Mouse (Mus musculus) 416B (cell line): ENCODE data around the gene Arf6.

Experiments
- DNase-seq: peaks from one replicate; pipeline ENCODE4 v3.0.0; 2011; ENCODE audit warnings: low read depth

Arf6 gene

DNA sequence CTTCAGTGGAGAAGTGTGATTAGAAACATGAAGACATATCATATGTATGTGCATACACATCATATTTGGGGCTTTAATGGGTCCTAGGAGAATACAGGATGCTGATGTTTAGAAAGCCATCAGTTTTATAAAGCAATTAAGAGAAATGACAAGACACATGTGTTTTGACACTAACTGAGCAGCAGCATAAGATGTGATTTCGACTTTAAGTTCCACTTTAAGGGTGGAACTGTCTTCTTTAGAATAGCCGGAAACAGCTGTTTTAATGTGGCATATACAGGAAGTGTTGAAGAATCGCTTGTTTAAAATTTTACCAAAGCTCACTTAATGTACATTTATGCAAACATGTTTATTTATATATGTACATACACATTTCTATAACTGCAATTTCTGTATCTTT lies 41.4 kb downstream of the Arf6 start:
- peak; percentile 51 for DNase-seq

DNA sequence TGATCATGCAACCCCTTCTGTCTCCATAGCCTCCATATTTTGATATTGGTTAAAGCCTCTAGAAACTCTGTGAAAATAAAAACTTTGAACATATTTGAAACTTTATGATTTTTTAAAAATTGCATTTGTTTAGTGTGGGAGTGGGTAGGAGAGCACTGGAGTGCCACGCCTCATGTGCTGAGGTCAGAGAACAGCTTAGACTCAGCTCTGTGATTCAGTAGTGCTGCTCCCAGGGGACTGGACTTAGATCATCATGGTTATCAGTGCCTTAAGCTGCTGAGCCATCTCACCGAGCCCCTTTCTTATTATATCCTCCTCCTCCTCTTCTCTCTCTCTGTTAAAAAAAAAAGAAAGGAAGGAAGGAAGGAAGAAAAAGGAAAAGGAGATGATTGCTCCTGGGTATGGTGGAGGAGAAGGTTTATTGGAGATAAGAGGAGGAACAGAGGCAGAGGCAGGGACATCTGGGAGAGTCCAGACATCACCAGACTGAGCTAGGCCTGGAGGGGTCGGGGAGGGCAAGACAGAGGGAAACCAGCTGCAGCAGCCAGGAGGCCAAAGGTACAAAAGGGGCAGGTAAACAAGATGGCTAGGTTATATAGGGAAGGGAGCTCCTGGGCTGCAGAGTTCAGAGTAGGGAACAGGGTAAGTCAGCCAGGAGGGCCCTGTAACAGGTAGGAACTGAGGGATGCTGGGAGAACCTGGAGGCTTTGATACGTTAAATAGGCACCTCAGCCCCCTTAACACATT lies 43.0 kb downstream of the Arf6 start:
- no peak for DNase-seq

DNA sequence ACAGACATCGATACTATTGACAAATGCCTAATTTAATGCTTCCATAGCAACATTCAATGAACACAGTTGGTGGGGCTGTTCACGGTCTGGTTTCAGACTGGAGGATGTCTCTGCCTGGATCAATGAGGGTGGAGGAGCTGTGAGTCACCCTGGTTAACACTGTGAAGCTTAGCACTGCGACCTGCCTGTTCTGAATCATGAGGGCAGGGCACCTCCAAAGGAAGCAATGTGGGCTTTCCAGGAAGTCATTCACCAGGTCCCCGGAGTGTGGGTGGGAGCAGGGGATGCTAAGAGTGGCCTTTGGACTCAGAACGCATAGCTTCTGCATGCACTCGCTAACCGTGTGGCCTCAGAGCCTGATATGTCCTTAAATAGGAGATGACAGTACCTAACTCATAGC lies 44.8 kb downstream of the Arf6 start:
- DNase-seq: peak; percentile 86

DNA sequence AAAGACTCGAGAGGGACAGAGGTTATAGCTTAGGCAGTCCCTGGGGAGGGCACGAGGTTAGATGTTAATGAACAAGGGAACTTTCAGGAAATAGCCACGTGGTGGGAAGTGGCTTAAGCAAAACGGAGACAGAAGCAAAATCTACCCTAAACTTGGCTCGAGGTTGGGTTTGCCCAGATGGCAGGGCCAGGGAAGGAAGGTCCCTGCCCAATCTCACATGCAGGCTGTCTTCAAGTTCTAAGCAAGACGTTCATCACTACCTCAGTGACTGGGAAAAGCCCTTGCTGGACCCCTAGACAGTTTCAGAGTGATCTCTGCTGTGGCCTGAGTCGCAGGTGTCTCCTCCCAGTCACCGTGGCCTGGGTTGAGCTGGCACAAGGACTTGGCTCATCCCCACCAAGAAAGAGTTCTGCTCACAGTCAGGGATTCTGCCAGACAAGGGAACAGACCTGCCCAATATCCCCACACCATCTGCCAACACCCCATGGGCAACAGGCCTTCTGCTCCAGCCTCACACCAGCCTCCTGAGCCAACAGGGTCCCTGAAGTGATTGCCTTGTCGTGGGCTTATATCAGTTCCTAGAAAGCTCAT lies 45.8 kb downstream of the Arf6 start:
- peak; percentile 61 for DNase-seq

DNA sequence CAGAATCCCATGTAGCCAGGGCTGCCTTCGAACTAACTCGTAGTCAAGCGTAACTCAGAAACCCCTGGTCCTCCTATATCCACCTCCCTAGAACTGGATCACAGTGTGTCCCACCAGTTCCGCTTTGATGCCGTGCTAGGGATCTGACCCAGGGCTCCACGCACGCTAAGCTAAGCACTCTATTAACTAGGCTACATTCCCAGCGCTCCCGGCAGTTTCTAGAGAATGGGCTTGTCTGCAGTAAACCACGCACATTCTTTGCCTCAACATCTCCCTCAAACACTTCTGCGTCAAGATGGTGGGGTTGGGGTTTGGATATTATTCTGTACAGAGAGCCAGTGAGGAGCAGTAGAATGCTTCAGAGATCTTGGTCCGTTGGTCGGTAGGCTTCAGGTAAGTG lies 46.7 kb downstream of the Arf6 start:
- no peak for DNase-seq

DNA sequence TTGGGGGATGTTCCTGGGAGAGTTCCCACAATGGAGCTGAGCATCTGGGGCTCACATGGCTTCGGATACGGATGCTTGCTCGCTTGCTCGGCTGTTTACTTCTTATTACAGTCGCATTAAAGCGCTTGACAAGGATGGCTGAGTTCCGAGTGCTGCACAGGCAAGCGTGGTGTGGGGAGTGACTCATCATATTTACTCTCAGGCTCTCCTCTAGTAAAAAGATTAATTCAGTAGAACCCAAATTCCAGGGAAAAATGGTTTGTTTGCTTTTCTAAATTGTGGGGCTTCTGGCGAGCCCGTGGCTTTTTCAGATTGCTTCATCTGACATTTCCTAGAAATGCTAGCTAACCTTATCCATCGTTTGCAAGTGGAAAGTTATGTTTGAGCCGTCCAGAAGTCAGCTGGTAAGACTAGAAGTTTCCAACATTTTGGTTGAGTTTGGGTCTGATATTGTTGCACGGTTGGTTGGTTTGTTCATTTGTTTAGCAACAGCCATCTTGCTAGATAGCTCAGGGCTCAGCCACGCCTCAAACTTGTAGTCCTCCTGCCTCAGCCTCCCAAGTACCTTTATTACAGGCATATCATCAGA lies 47.2 kb downstream of the Arf6 start:
- peak; percentile 57 for DNase-seq

DNA sequence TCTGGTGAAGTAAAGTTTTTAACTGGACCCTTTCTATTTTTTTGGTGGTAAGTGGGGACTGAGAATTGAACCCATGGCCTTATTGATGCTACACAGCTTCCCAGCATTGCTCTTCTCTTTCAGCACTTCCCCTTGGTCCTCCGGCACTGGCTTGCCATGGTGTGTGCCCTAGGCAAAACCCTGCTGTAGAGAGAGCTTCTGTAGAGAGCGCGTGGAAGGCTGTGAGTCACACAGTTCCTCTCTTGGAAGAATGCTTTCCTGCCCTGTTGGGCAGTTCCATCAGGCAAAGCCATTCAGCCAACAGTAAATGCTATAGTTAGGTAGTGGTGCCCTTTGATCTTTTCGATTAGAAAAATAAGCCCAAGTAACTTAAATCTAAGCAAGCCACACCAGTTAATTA lies 47.7 kb downstream of the Arf6 start:
- peak; percentile 68 for DNase-seq

DNA sequence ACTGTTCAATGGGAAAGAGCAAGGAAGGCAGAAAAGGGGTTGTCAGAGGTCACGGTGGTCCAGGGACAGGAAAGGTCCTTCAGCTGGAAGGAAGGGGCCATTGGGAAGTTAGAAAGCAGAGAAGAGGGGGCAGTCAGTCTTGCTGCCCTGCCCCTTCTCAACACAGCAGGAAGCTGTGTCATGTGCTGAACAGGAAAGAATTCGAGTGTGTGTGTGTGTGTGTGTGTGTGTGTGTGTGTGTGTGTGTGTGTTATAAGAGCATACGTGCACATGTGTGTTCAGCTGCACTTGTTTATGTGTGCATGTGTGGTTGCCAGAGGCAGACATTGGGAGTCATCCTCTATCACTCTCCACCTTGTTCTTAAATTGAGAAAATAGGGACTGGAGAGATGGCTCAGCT lies 48.8 kb downstream of the Arf6 start:
- DNase-seq: peak; percentile 53

DNA sequence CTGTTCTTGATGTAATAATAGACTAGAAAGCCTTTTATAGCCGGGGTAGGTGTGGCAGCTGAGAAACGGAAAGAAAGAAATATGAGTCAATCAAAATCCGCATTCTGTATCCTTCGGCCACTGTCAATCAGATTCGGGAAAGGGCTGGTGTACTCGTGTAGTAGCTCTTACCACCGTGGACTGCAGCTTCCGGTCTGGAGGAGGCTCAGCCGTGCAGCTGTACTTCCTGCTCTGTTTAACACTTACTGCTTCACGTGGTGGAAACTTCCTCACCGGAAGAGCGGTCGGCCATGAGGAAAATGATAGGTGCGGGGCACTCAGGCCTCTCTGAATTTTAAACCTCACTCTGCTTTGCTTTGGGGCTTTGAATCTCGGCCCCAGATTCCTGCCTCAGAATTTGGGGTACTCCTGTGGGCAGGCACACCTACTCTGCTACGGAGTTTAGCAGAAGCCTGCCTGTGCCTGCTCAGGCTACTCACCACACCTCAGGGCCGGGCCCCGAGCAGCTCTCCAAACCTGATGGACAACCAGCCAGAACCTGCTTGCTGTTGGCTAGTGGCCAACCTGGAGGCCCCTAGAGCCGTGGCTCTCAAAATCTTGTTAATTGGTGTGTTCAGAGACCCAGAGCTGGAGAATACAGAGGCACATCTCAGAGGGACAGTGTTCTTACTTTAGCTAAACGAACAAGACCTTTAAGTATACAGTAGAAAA lies 51.0 kb downstream of the Arf6 start:
- peak; percentile 47 for DNase-seq
